Mouse (Mus musculus): ENCODE data around the gene Nbr1.

Gene Nbr1

GRCm38 (mm10) chr11:101551751-101552475, at the start of gene Nbr1, which contains the start of gene Brca1:
TSS of gene Nbr1 (plus strand) at chr11:101552149.
TSS of gene Brca1 (minus strand) at chr11:101551955.
- DNase-seq (ENCODE audit: low read depth), result peak; percentile 99

GRCm38 (mm10) chr11:101506269-101506780, 45.6 kb upstream of the Nbr1 start:
- no peak for DNase-seq (ENCODE audit: low read depth)

- no peak for DNase-seq (ENCODE audit: low read depth)
Observed at GRCm38 (mm10) chr11:101507090-101507489, 44.9 kb upstream of the Nbr1 start.

- no peak for DNase-seq (ENCODE audit: low read depth)
Observed at GRCm38 (mm10) chr11:101518937-101519336, 33.0 kb upstream of the Nbr1 start.

- DNase-seq (ENCODE audit: low read depth), result no peak
Observed at GRCm38 (mm10) chr11:101519364-101519763, 32.6 kb upstream of the Nbr1 start.

GRCm38 (mm10) chr11:101524446-101524845, 27.5 kb upstream of the Nbr1 start:
- DNase-seq (ENCODE audit: low read depth), result no peak

- no peak for DNase-seq (ENCODE audit: low read depth)
Observed at GRCm38 (mm10) chr11:101525056-101525455, 26.9 kb upstream of the Nbr1 start.

- no peak for DNase-seq (ENCODE audit: low read depth)
Observed at GRCm38 (mm10) chr11:101525936-101526595, 25.9 kb upstream of the Nbr1 start.

- DNase-seq (ENCODE audit: low read depth), result no peak
Observed at GRCm38 (mm10) chr11:101526686-101527085, 25.3 kb upstream of the Nbr1 start.

- peak; percentile 69 for DNase-seq (ENCODE audit: low read depth)
Observed at GRCm38 (mm10) chr11:101543533-101543932, 8.4 kb upstream of the Nbr1 start.

- DNase-seq (ENCODE audit: low read depth), result peak; percentile 43
Observed at GRCm38 (mm10) chr11:101544132-101544531, 7.8 kb upstream of the Nbr1 start.

- no peak for DNase-seq (ENCODE audit: low read depth)
Observed at GRCm38 (mm10) chr11:101548526-101548925, 3.4 kb upstream of the Nbr1 start.

GRCm38 (mm10) chr11:101552476-101553300, 739 bp downstream of the Nbr1 start:
- DNase-seq (ENCODE audit: low read depth), result peak; percentile 99

- DNase-seq (ENCODE audit: low read depth), result peak; percentile 55
Observed at GRCm38 (mm10) chr11:101553354-101553930, 1.5 kb downstream of the Nbr1 start.

- no peak for DNase-seq (ENCODE audit: low read depth)
Observed at GRCm38 (mm10) chr11:101556541-101556940, 4.6 kb downstream of the Nbr1 start.

GRCm38 (mm10) chr11:101556954-101557353, 5.0 kb downstream of the Nbr1 start:
- no peak for DNase-seq (ENCODE audit: low read depth)

GRCm38 (mm10) chr11:101562391-101562790, 10.4 kb downstream of the Nbr1 start:
- DNase-seq (ENCODE audit: low read depth), result peak; percentile 90

- no peak for DNase-seq (ENCODE audit: low read depth)
Observed at GRCm38 (mm10) chr11:101568421-101568820, 16.5 kb downstream of the Nbr1 start.

GRCm38 (mm10) chr11:101576116-101576515, 24.2 kb downstream of the Nbr1 start:
- peak; percentile 29 for DNase-seq (ENCODE audit: low read depth)

- DNase-seq (ENCODE audit: low read depth), result no peak
Observed at GRCm38 (mm10) chr11:101581081-101581764, 29.3 kb downstream of the Nbr1 start.

Data from induced T-regulatory cell, adult 2 months (primary cell).